Mouse (Mus musculus) liver, postnatal 0 days (tissue): Measurements from ENCODE around the gene Itch. TPM values are rescaled to one million over a fixed set of nuclear protein-coding genes. Genes with fewer than 3 reads are reported as not detected.

ENCODE experiments used
- ATAC-seq: fragments of 200-750 bp; cut with Nextera tagmentation; 2 replicates; pipeline ENCODE4 v1.8.0; 2017; ENCODE audit warnings: mild to moderate bottlenecking, moderate library complexity
- DNase-seq: peaks from one replicate; pipeline ENCODE4 v3.0.0-alpha.2; 2016
- H3K27ac ChIP-seq: fragments of 300-500 bp; sonication (generic); 2 replicates; pipeline ENCODE4 v1.5.1; 2014; ENCODE audit warnings: antibody characterized with exemption, moderate library complexity, mild to moderate bottlenecking, low read depth
- H3K27me3 ChIP-seq: fragments of 300-500 bp; sonication (generic); 2 replicates; pipeline ENCODE4 v1.6.1; 2014; ENCODE audit warnings: low read length, control low read depth, mixed read lengths; ENCODE audit not compliant: insufficient read depth
- H3K36me3 ChIP-seq: fragments of 300-500 bp; sonication (generic); replicated peaks from 2 replicates; pipeline ENCODE4 v1.6.1; 2014; ENCODE audit warnings: mild to moderate bottlenecking, control low read depth, low read length, moderate library complexity, mixed read lengths; ENCODE audit not compliant: insufficient read depth
- H3K4me1 ChIP-seq: fragments of 300-500 bp; sonication (generic); 2 replicates; pipeline ENCODE4 v1.6.1; 2014; ENCODE audit warnings: antibody characterized with exemption, mild to moderate bottlenecking, control low read depth; ENCODE audit not compliant: insufficient read depth
- H3K4me2 ChIP-seq: fragments of 300-500 bp; sonication (generic); 2 replicates; pipeline ENCODE4 v1.6.1; 2014; ENCODE audit warnings: low read depth, mild to moderate bottlenecking, low read length, moderate library complexity, mixed read lengths
- H3K4me3 ChIP-seq: fragments of 300-500 bp; sonication (generic); 2 replicates; pipeline ENCODE4 v1.5.1; 2014; ENCODE audit warnings: low read depth, low read length
- H3K9ac ChIP-seq: fragments of 300-500 bp; sonication (generic); replicated peaks from 2 replicates; pipeline ENCODE4 v1.6.1; 2014; ENCODE audit warnings: mild to moderate bottlenecking, moderate library complexity
- H3K9me3 ChIP-seq: fragments of 300-500 bp; sonication (generic); 2 replicates; pipeline ENCODE4 v1.6.1; 2016; ENCODE audit warnings: mild to moderate bottlenecking, control low read depth, low read length, mixed read lengths
- CTCF ChIP-seq: sonication (generic); IDR thresholded peaks from 2 replicates; pipeline ENCODE4 v1.5.1; 2016; ENCODE audit warnings: antibody characterized with exemption, low read depth
- EP300 ChIP-seq: IDR thresholded peaks from 2 replicates; pipeline ENCODE4 v1.6.1; 2016; ENCODE audit warnings: antibody characterized with exemption, low read depth, mild to moderate bottlenecking
- WGBS: fragments of 180-500 bp; shearing (Covaris S2); extraction: QIAGEN DNeasy Blood & Tissue Kit; methylation state at CpG from one replicate; pipeline ENCODE4 v1.1.7; 2014; ENCODE audit not compliant: insufficient replicate concordance; 5-methylcytosine and 5-hydroxymethylcytosine counted together
- polyA plus RNA-seq: library from polyadenylated mRNA; unstranded; fragments of >200 nt; fragmentation: Nextera tagmentation; extraction: Ambion mirVana; gene quantifications from 2 replicates; pipeline ENCODE4 v1.2.1, GENCODE M21; 2015

Gene Itch
- polyA plus RNA-seq = 10.6 and 12.7 TPM in 2 replicates

DNA sequence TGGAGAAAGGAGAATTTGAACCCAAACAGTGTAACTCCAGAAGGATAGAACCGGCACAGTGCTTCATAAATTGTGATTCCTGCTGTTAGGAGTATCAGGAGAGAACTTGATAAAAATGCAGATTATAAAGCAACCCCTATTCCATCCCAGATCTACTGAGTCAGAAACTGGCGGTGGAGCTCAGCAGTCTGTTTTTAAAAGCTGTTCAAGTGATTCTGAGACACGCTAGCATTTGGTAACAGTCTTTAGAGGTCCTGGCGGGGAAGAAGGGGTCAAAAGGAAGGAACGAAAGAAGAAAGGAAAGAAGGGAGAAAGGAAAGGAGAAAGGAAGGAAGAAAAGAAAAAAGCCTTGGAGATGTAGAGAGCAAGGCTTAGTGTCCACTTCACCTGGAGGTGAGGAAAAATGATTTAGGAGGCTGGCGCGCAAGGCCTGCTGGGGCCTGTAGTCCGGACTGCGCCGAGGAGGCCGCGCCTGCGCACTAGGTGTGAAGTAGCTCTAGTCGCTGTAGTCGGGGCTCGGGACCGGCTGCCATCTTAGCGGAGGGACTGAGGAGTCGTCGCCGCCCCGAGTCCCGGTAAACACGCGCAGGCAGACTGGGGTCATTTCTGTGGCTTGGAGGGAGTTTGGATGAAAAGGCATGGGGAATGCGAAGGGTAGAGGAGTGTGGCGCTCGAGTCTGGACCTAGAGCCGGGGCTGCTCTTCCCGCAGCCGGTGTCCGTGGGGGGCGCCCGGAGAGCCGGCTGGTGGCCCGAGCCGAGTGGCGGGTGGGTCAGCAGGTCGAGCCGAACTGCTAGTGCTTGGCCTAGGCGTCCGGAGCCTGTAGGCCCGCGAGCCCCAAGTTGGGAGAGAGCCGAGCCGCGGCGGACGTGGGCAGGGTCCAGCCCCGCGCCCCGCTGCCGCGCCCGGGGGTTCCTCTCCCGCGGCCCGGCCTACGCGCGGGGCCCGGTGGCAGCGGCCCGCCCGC, at the start of gene Itch:
Gene Itch, plus strand, starts transcription at position 499 of the 966 bp plus-strand sequence.
- H3K4me1 ChIP-seq = peaks cover 25% of the 10 kb centered on the region
- H3K27ac ChIP-seq = peak within 1 kb of the TSS; percentile 85
- H3K4me2 ChIP-seq = peak within 1 kb of the TSS; percentile 81
- ATAC-seq (peak; percentile 99), DNase-seq (peak; percentile 93)
- no peaks in the 10 kb centered on the region for H3K9me3 ChIP-seq
- peak within 1 kb of the TSS; percentile 91 for H3K9ac ChIP-seq
- 3% methylated on average over 52 of the region's 65 CpGs for WGBS
- peak within 1 kb of the TSS; percentile 80 for H3K4me3 ChIP-seq
- TF ChIP-seq EP300 = no peak
- no peak for TF ChIP-seq CTCF
- no peaks in the 10 kb centered on the region for H3K27me3 ChIP-seq
- peaks cover 6% of the 10 kb centered on the region for H3K36me3 ChIP-seq

DNA sequence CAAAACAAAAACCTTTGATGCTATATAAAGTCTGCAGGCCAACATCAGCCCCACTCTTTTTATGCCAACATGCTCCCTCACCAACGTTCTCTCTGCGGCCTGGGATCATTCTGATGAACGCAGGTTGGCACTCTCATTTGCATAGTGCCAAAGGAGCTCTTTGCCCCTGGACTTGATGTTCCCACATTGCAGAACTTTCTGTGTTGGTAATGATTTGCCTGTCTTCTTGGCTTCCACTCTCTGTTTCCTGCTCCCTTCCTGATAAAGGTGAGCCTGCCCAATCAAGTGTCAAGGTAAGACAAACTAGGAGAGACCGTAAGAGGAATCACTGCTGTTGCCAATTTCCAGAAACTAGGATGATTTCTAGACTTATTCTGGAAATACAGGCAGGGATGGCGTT, 48.8 kb upstream of the Itch start:
- Histone ChIP-seq H3K4me1 (peaks cover 10% of the 10 kb centered on the region), H3K4me2 (no peak overlapping the region), H3K36me3 (no peaks in the 10 kb centered on the region), H3K4me3 (no peak overlapping the region), H3K9me3 (no peaks in the 10 kb centered on the region), H3K9ac (no peak overlapping the region), H3K27me3 (no peaks in the 10 kb centered on the region), H3K27ac (no peak overlapping the region)
- ATAC-seq = no peak
- WGBS = 84% methylated on average over 5 of the region's 5 CpGs
- no peak for DNase-seq
- TF ChIP-seq EP300 (no peak), CTCF (no peak)

DNA sequence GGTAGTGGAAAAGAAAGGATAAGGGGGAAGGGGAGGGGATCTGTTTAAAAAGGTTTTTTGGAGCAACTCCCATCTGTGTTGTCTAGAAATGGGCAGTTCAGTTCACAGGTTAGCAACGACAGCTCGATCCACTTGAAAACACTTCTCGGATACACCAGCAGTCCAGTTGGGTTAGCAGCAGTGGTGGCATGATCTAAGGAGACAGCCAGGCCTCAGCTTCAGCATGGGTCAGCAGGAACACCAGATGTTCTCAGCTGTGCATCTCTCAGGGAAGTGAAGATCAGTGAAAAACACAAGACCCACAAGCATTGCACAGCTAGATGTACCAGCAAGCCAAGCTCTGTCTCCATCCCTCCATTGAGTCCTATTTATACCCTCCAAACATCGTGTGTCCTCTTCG, 47.0 kb upstream of the Itch start:
- no peak overlapping the region for H3K9ac ChIP-seq
- DNase-seq = no peak
- no peak overlapping the region for H3K4me3 ChIP-seq
- H3K4me1 ChIP-seq = peaks cover 15% of the 10 kb centered on the region
- no peak overlapping the region for H3K4me2 ChIP-seq
- H3K27me3 ChIP-seq = no peaks in the 10 kb centered on the region
- ATAC-seq = no peak
- 85% methylated on average over 5 of the region's 5 CpGs for WGBS
- no peaks in the 10 kb centered on the region for H3K36me3 ChIP-seq
- no peaks in the 10 kb centered on the region for H3K9me3 ChIP-seq
- H3K27ac ChIP-seq = no peak overlapping the region
- no peak for TF ChIP-seq CTCF
- TF ChIP-seq EP300 = no peak

DNA sequence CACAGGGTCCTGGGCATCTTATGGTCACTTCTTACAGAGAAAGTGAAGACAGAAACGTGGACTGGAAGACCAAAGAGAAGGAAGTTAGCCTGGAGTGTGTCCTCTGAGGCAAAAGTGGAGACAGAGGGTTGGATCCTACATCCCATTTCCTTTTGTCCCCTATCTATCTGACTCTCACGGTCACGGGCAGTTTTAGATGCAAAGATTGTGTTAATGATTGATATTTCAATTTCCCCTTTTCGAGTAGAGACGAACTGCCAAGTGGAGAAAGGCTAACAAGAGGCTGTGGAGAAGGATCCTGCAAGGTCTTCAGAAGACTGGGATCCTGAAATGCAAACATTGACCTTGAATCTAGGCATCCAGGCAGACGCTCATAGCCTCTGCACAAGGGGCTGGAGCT, 45.0 kb upstream of the Itch start:
- DNase-seq = no peak
- 35% methylated on average over 6 of the region's 6 CpGs for WGBS
- H3K9ac ChIP-seq = no peak overlapping the region
- H3K27ac ChIP-seq = no peak overlapping the region
- H3K4me3 ChIP-seq = no peak overlapping the region
- no peaks in the 10 kb centered on the region for H3K27me3 ChIP-seq
- TF ChIP-seq EP300 (no peak), CTCF (no peak)
- H3K9me3 ChIP-seq = no peaks in the 10 kb centered on the region
- no peak overlapping the region for H3K4me2 ChIP-seq
- H3K4me1 ChIP-seq = peaks cover 28% of the 10 kb centered on the region
- no peaks in the 10 kb centered on the region for H3K36me3 ChIP-seq
- no peak for ATAC-seq

DNA sequence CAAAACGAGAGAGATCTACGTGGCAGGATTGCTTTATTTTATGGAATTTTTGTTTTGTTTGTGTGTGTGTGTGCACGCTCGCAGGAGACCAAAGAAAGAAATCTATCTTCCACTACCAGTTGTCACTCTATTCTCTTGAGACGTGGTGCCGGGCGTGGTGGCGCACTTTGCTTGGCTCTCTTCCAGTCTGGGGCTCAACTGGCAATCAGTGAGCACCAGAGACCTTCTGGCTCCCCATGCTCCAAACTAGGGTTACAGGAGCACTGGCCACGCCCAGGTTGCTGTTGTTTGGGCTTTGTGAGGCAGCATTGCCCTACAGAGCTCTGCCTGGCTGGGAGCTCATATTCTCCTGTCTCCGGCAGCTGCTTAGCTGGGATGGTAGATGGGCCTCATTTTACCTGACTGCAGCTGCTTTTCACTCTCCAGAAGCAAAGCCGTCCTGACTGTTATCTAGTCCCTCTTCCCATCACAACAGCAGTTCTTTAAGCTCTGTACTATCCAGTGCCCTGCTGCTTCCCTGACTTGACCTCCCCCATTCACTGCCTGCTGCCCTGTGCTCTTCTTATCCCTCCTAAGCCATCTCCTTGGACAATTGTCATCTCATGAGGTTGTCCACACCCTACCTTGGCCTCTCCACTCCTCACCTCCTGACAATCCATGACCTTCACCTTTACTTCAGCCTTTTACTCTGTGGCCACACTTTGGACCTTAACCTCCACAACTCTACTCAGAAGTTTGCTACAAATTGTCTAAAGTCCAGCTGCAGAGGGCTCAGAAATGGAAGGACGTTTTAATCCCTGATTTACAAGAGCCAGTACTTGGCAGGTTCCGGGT, 42.2 kb upstream of the Itch start:
- no peaks in the 10 kb centered on the region for H3K9me3 ChIP-seq
- H3K4me3 ChIP-seq = no peak overlapping the region
- peak overlapping the region; percentile 44; the same call in 1 of the 2 replicates for H3K9ac ChIP-seq
- 52% methylated on average over 13 of the region's 13 CpGs for WGBS
- peaks cover 34% of the 10 kb centered on the region for H3K4me1 ChIP-seq
- DNase-seq (peak; percentile 84), ATAC-seq (peak; percentile 95)
- no peaks in the 10 kb centered on the region for H3K36me3 ChIP-seq
- H3K27ac ChIP-seq = peak overlapping the region; percentile 75
- no peaks in the 10 kb centered on the region for H3K27me3 ChIP-seq
- TF ChIP-seq EP300 = peak; percentile 89
- TF ChIP-seq CTCF = no peak
- peak overlapping the region; percentile 56 for H3K4me2 ChIP-seq

DNA sequence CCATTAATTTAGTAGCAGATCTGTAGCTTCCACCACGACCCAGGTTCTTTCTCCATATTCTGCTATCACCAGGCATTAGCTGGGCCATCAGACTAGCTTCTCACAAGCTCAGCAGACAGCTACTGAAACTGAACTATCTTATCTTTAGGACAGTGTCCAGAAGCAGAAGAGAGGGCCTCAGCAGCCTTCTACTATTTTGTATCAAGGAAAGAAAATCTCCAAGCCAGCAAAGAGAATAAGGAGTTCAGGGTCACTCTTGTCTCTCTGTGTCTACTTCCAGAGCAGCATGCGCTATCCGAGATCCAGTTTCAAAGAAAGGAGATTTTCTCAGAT, 41.6 kb upstream of the Itch start:
- Histone ChIP-seq H3K27ac (peak overlapping the region; percentile 75), H3K9ac (no peak overlapping the region), H3K4me2 (peak overlapping the region; percentile 56), H3K36me3 (no peaks in the 10 kb centered on the region), H3K4me3 (no peak overlapping the region), H3K9me3 (no peaks in the 10 kb centered on the region), H3K4me1 (peaks cover 34% of the 10 kb centered on the region), H3K27me3 (no peaks in the 10 kb centered on the region)
- peak; percentile 37 for ATAC-seq
- TF ChIP-seq EP300 (peak; percentile 50; the same call in 1 of the 2 replicates), CTCF (no peak)
- WGBS = 55% methylated on average over 3 of the region's 3 CpGs
- no peak for DNase-seq
